Mouse (Mus musculus) MEL (cell line): Measurements from ENCODE around the gene Tarsl2. TPM values are rescaled to one million over a fixed set of nuclear protein-coding genes. Genes with fewer than 3 reads are reported as not detected.

Experiments used
- DNase-seq: peaks from one replicate; pipeline ENCODE4 v3.0.0; 2011; ENCODE audit warnings: low read depth, low spot score
- H3K27ac ChIP-seq: 2 replicates; pipeline ENCODE4 v1.5.1; 2012; ENCODE audit warnings: low read depth, mild to moderate bottlenecking, control low read depth, low read length, moderate library complexity; ENCODE audit not compliant: control insufficient read depth
- H3K27me3 ChIP-seq, 2 experiments: fragments of 150-350 bp in 1 of 2; sonication (generic) in 1 of 2; 2 replicates each; pipeline ENCODE4 v1.6.1; 2012; ENCODE audit warnings: low read length in 2 of 2, mild to moderate bottlenecking in 2 of 2, improper control_type of control experiment in 1 of 2, moderate library complexity in 1 of 2; ENCODE audit not compliant: insufficient read depth in 2 of 2, control insufficient read depth in 1 of 2
- H3K36me3 ChIP-seq, 2 experiments: 2 replicates each; pipeline ENCODE4 v1.6.1; 2012 to 2014; ENCODE audit warnings: low read length in 2 of 2, improper control_type of control experiment in 1 of 2, inconsistent platforms in 1 of 2, mild to moderate bottlenecking in 1 of 2; ENCODE audit not compliant: insufficient read depth in 2 of 2, control insufficient read depth in 1 of 2
- H3K4me1 ChIP-seq, 2 experiments: fragments of 150-350 bp in 1 of 2; sonication (generic) in 1 of 2; 2 replicates each; pipeline ENCODE4 v1.6.1; 2012; ENCODE audit warnings: low read length in 2 of 2, improper control_type of control experiment in 1 of 2, mild to moderate bottlenecking in 1 of 2; ENCODE audit not compliant: insufficient read depth in 2 of 2, control insufficient read depth in 1 of 2
- H3K4me3 ChIP-seq, 2 experiments: fragments of 150-350 bp in 1 of 2; sonication (generic) in 1 of 2; 2 replicates each; pipeline ENCODE4 v1.5.1; 2012; ENCODE audit warnings: low read depth in 2 of 2, low read length in 2 of 2, mild to moderate bottlenecking in 2 of 2, moderate library complexity in 2 of 2, control low read depth in 1 of 2, improper control_type of control experiment in 1 of 2; ENCODE audit not compliant: control insufficient read depth in 1 of 2, insufficient read depth in 1 of 2
- H3K79me2 ChIP-seq: 2 replicates; pipeline ENCODE4 v1.6.1; 2012; ENCODE audit warnings: mild to moderate bottlenecking, low read length, moderate library complexity; ENCODE audit not compliant: control insufficient read depth, poor library complexity, insufficient read depth
- H3K9ac ChIP-seq: 2 replicates; pipeline ENCODE4 v1.6.1; 2012; ENCODE audit warnings: low read depth, mild to moderate bottlenecking, control low read depth, low read length, moderate library complexity; ENCODE audit not compliant: control insufficient read depth, poor library complexity, severe bottlenecking
- H3K9me3 ChIP-seq: fragments of 150-350 bp; sonication (generic); replicated peaks from 2 replicates; pipeline ENCODE4 v1.6.1; 2012; ENCODE audit warnings: mild to moderate bottlenecking, low read length, improper control_type of control experiment, moderate library complexity; ENCODE audit not compliant: insufficient read depth
- CTCF ChIP-seq, 3 experiments: IDR thresholded peaks in 2 of 3; conservative IDR thresholded peaks in 1 of 3; 2 replicates each; pipeline ENCODE4 v1.5.1; 2011 to 2012; ENCODE audit warnings: low read length in 3 of 3, low read depth in 2 of 3, mild to moderate bottlenecking in 2 of 3, improper control_type of control experiment in 1 of 3, inconsistent platforms in 1 of 3, mixed read lengths in 1 of 3, moderate library complexity in 1 of 3; ENCODE audit not compliant: control insufficient read depth in 1 of 3, insufficient read depth in 1 of 3, poor library complexity in 1 of 3, severe bottlenecking in 1 of 3
- E2F4 ChIP-seq: IDR thresholded peaks from 2 replicates; pipeline ENCODE4 v1.6.1; 2011; ENCODE audit warnings: low read depth, low read length, improper control_type of control experiment, borderline replicate concordance
- EP300 ChIP-seq, 2 experiments: IDR thresholded peaks; 2 replicates each; pipeline ENCODE4 v1.6.1; 2011; ENCODE audit warnings: improper control_type of control experiment in 2 of 2, low read length in 2 of 2, low read depth in 1 of 2, mild to moderate bottlenecking in 1 of 2
- ETS1 ChIP-seq: IDR thresholded peaks from 2 replicates; pipeline ENCODE4 v1.6.1; 2012; ENCODE audit warnings: low read depth, mild to moderate bottlenecking, inconsistent platforms, low read length, improper control_type of control experiment, moderate library complexity
- GATA1 ChIP-seq: IDR thresholded peaks from 2 replicates; pipeline ENCODE4 v1.6.1; 2011; ENCODE audit warnings: low read depth, low read length, improper control_type of control experiment
- HCFC1 ChIP-seq: IDR thresholded peaks from 2 replicates; pipeline ENCODE4 v1.6.1; 2012; ENCODE audit warnings: low read depth, mild to moderate bottlenecking, inconsistent platforms, low read length, improper control_type of control experiment, moderate library complexity
- JUND ChIP-seq: IDR thresholded peaks from 2 replicates; pipeline ENCODE4 v1.6.1; 2011; ENCODE audit warnings: low read depth, mild to moderate bottlenecking, improper control_type of control experiment, low read length
- KAT2A ChIP-seq: conservative IDR thresholded peaks from 2 replicates; pipeline ENCODE4 v1.6.1; 2012; ENCODE audit warnings: low read depth, low read length, improper control_type of control experiment, inconsistent platforms
- MAX ChIP-seq: IDR thresholded peaks from 2 replicates; pipeline ENCODE4 v1.6.1; 2011; ENCODE audit warnings: low read length, improper control_type of control experiment
- MAZ ChIP-seq: IDR thresholded peaks from 2 replicates; pipeline ENCODE4 v1.6.1; 2012; ENCODE audit warnings: low read depth, mild to moderate bottlenecking, inconsistent platforms, low read length, improper control_type of control experiment
- MXI1 ChIP-seq: IDR thresholded peaks from 2 replicates; pipeline ENCODE4 v1.6.1; 2011; ENCODE audit warnings: mild to moderate bottlenecking, low read depth, low read length, improper control_type of control experiment
- MYC ChIP-seq: IDR thresholded peaks from 2 replicates; pipeline ENCODE4 v1.6.1; 2011; ENCODE audit warnings: low read depth, mild to moderate bottlenecking, low read length, improper control_type of control experiment, moderate library complexity
- POLR2AphosphoS5 ChIP-seq: IDR thresholded peaks from 2 replicates; pipeline ENCODE4 v1.6.1; 2012; ENCODE audit warnings: low read depth, borderline replicate concordance, mild to moderate bottlenecking, inconsistent platforms, low read length, moderate library complexity, mixed read lengths
- RCOR1 ChIP-seq: IDR thresholded peaks from 2 replicates; pipeline ENCODE4 v1.6.1; 2012; ENCODE audit warnings: low read depth, mild to moderate bottlenecking, inconsistent platforms, low read length, improper control_type of control experiment
- SIN3A ChIP-seq: IDR thresholded peaks from 2 replicates; pipeline ENCODE4 v1.6.1; 2012; ENCODE audit warnings: low read length, improper control_type of control experiment, inconsistent platforms
- SMC3 ChIP-seq: IDR thresholded peaks from 2 replicates; pipeline ENCODE4 v1.6.1; 2011; ENCODE audit warnings: low read depth, low read length, improper control_type of control experiment
- TBP ChIP-seq: IDR thresholded peaks from 2 replicates; pipeline ENCODE4 v1.8.0; 2011; ENCODE audit warnings: low read depth, low read length, improper control_type of control experiment
- UBTF ChIP-seq: IDR thresholded peaks from 2 replicates; pipeline ENCODE4 v1.6.1; 2012; ENCODE audit warnings: low read depth, mild to moderate bottlenecking, inconsistent platforms, low read length, improper control_type of control experiment, moderate library complexity, borderline replicate concordance; ENCODE audit not compliant: insufficient read depth
- USF2 ChIP-seq, 2 experiments: IDR thresholded peaks; 2 replicates each; pipeline ENCODE4 v1.6.1; 2011 to 2012; ENCODE audit warnings: improper control_type of control experiment in 2 of 2, low read length in 2 of 2, borderline replicate concordance in 1 of 2, inconsistent platforms in 1 of 2, low read depth in 1 of 2, mild to moderate bottlenecking in 1 of 2; ENCODE audit not compliant: insufficient read depth in 1 of 2
- ZNF384 ChIP-seq: IDR thresholded peaks from 2 replicates; pipeline ENCODE4 v1.6.1; 2012; ENCODE audit warnings: low read depth, mild to moderate bottlenecking, inconsistent platforms, low read length, improper control_type of control experiment
- polyA plus RNA-seq, 2 experiments: library from polyadenylated mRNA; stranded (reverse) in 1 of 2; unstranded in 1 of 2; fragments of >175 nt in 1 of 2; fragments of >200 nt in 1 of 2; gene quantifications; 2 replicates each; pipeline versions ENCODE4 v1.2.1 to v1.2.4; 2012; ENCODE audit warnings: low replicate concordance in 2 of 2, low read depth in 1 of 2; ENCODE audit not compliant: insufficient read length in 2 of 2, insufficient read depth in 1 of 2, missing spikeins in 1 of 2
- total RNA-seq: library from RNA; depleted of rRNA; stranded (reverse); fragments of 300-350 nt; gene quantifications from 2 replicates; pipeline ENCODE4 v1.2.3, GENCODE M21; 2012

Tarsl2 gene
- total and polyA plus RNA-seq, 3 experiments: 18.7 to 26.3 TPM; not detected in 1

DNA sequence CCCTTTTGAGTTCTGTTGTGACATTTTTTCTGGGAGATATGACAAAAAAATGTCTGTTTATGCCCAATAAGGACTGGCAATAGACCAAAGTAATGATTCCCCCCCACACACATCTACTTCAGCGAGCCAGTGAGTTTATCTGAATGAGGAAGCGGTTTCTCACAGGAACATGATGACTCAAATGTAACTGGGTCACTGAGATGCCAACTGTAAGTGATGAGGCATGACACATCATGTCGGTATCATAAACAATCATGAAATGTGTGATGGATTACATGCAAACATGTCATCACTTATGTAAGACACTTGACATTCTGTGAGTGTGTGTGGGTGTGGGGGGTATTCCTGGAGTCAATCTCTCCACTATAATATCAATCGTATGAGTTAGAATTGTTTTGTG lies 69.6 kb downstream of the Tarsl2 start:
- Histone ChIP-seq H3K4me3 (no peak overlapping the region), H3K9ac (no peak overlapping the region), H3K27me3 (no peaks in the 10 kb centered on the region; a peak in 1 of 4 replicates), H3K4me1 (no peaks in the 10 kb centered on the region), H3K27ac (no peak overlapping the region), H3K36me3 (no peaks in the 10 kb centered on the region), H3K9me3 (no peaks in the 10 kb centered on the region), H3K79me2 (no peaks in the 10 kb centered on the region)
- no peak for DNase-seq
- TF ChIP-seq CTCF (IDR thresholded peaks at IDR 0.05 in 2 of 3, conservative IDR thresholded peaks at IDR 0.05 in 1 of 3; ENCODE audit: control insufficient read depth in 1 of 3, insufficient read depth in 1 of 3, low read depth in 2 of 3, low read length in 3 of 3, poor library complexity in 1 of 3, severe bottlenecking in 1 of 3) (no peak), JUND (no peak), MAX (no peak), USF2 (IDR thresholded peaks at IDR 0.05; ENCODE audit: borderline replicate concordance in 1 of 2, insufficient read depth in 1 of 2, low read depth in 1 of 2, low read length in 2 of 2) (no peak), RCOR1 (no peak), UBTF (no peak), MYC (no peak), POLR2AphosphoS5 (no peak), ZNF384 (no peak), SMC3 (no peak), E2F4 (no peak), ETS1 (no peak), TBP (no peak), MAZ (no peak), HCFC1 (no peak), MXI1 (no peak)

GRCm38 (mm10) chr7:65734024-65734423 lies 89.3 kb downstream of the Tarsl2 start:
- H3K4me1 ChIP-seq: no peaks in the 10 kb centered on the region
- H3K36me3 ChIP-seq: no peaks in the 10 kb centered on the region
- no peak overlapping the region for H3K27ac ChIP-seq
- H3K4me3 ChIP-seq: no peak overlapping the region
- H3K9me3 ChIP-seq: no peaks in the 10 kb centered on the region
- H3K9ac ChIP-seq: no peak overlapping the region
- no peaks in the 10 kb centered on the region for H3K79me2 ChIP-seq
- DNase-seq: no peak
- TF ChIP-seq GATA1 (no peak), KAT2A (no peak), MYC (no peak), JUND (no peak), SIN3A (no peak), EP300 (IDR thresholded peaks at IDR 0.05; ENCODE audit: low read depth in 1 of 2, low read length in 2 of 2) (no peak)
- H3K27me3 ChIP-seq: no peaks in the 10 kb centered on the region; a peak in 2 of 4 replicates
